Mouse (Mus musculus) kidney, adult 10 weeks (tissue): ENCODE data around the gene Gtf2e1. TPM values are rescaled to one million over a fixed set of nuclear protein-coding genes. Genes with fewer than 3 reads are reported as not detected.

Experiments used
- polyA plus RNA-seq: library from polyadenylated mRNA; stranded (reverse); fragments of 350-450 nt; fragmentation: Illumina TruSeq; extraction: RNeasy Lipid Tissue Mini Kit (QIAGEN cat#74804); gene quantifications from one replicate; pipeline ENCODE4 v1.2.3, GENCODE M21; 2014; ENCODE audit warnings: low read depth, low replicate concordance

Gtf2e1 gene
- polyA plus RNA-seq = 12.3 TPM

GRCm38 (mm10) chr16:37539611-37540580 is at the start of gene Gtf2e1, which contains the start of gene Rabl3:
TSS of gene Gtf2e1 (minus strand) at chr16:37539789.
TSS of gene Rabl3 (plus strand) at chr16:37539885.

GRCm38 (mm10) chr16:37579994-37580393 is 40.4 kb upstream of the Gtf2e1 start, which contains the start of gene Hgd:
TSS of gene Hgd (plus strand) at chr16:37580153.

Other genes with a start within 250 kb of the Gtf2e1 start
- 15.6 TPM for gene Stxbp5l, start 154.8 kb downstream of the Gtf2e1 start, polyA plus RNA-seq
- gene Rabl3, start 96 bp upstream of the Gtf2e1 start, polyA plus RNA-seq = 17.7 TPM
- 545 TPM for gene Hgd, start 40.4 kb upstream of the Gtf2e1 start, polyA plus RNA-seq
- 586 TPM for gene Ndufb4, start 114.7 kb upstream of the Gtf2e1 start, polyA plus RNA-seq
- gene Fstl1, start 237.1 kb upstream of the Gtf2e1 start, polyA plus RNA-seq = 33.3 TPM